In genomic region chr11:11948988-11949365, GRCm38 (mm10) we compare ENCODE assay signal across 10 mouse cellular contexts. TPM values are rescaled to one million over a fixed set of nuclear protein-coding genes. Genes with fewer than 3 reads are reported as not detected.
DNase-seq lines count a peak whose midpoint lies in the region; ATAC-seq and TF ChIP-seq lines count a peak whose summit lies in the region.
"Had no signal": no experiment of that assay in that cellular context is flagged by ENCODE, and none has a peak within 500 bp of the region (broad histone marks: within the 10 kb centered on the region; RNA-seq: fewer than 3 reads in every experiment).

No protein-coding gene starts in this region.

- no peak overlapping the region for H3K4me3 ChIP-seq in heart, embryonic 12.5 days
- no peak overlapping the region for H3K4me3 ChIP-seq in midbrain, embryonic 11.5 days (ENCODE audit: low read depth, low read length)
- H3K4me3 ChIP-seq in midbrain, postnatal 0 days (ENCODE audit: low read depth, low read length): no peak overlapping the region
- no peak overlapping the region for H3K4me3 ChIP-seq in intestine, embryonic 15.5 days (replicated peaks)
- no peak overlapping the region for H3K4me3 ChIP-seq in stomach, embryonic 16.5 days (replicated peaks; ENCODE audit: low read length)
- H3K4me3 ChIP-seq in cerebellum, adult 2 months (replicated peaks; ENCODE audit: insufficient read depth, low read depth, low read length): no peak overlapping the region

- H3K9me3 ChIP-seq in heart, embryonic 12.5 days (replicated peaks): no peaks in the 10 kb centered on the region
- H3K9me3 ChIP-seq in midbrain, embryonic 11.5 days (ENCODE audit: control insufficient read depth, low read length): no peaks in the 10 kb centered on the region
- H3K9me3 ChIP-seq in midbrain, postnatal 0 days (ENCODE audit: low read length): no peaks in the 10 kb centered on the region
- no peaks in the 10 kb centered on the region for H3K9me3 ChIP-seq in intestine, embryonic 15.5 days
- no peaks in the 10 kb centered on the region for H3K9me3 ChIP-seq in stomach, embryonic 16.5 days (replicated peaks; ENCODE audit: control insufficient read depth, low read length)

- H3K4me2 ChIP-seq in heart, embryonic 12.5 days: no peak overlapping the region
- no peak overlapping the region for H3K4me2 ChIP-seq in midbrain, embryonic 11.5 days
- H3K4me2 ChIP-seq in midbrain, postnatal 0 days (ENCODE audit: low read depth, low read length, poor library complexity, severe bottlenecking): no peak overlapping the region
- H3K4me2 ChIP-seq in intestine, embryonic 15.5 days (replicated peaks): no peak overlapping the region
- H3K4me2 ChIP-seq in stomach, embryonic 16.5 days (ENCODE audit: low read depth, low read length): no peak overlapping the region

- no peak for ATAC-seq in heart, embryonic 12.5 days (ENCODE audit: insufficient number of reproducible peaks, low FRiP score)
- ATAC-seq in midbrain, embryonic 11.5 days (ENCODE audit: low FRiP score): 0 out of 2 replicates have a peak, but pooled peaks have one; percentile 24
- no peak for ATAC-seq in midbrain, postnatal 0 days (ENCODE audit: low FRiP score)
- peak; percentile 88 for ATAC-seq in intestine, embryonic 15.5 days
- ATAC-seq in stomach, embryonic 16.5 days (ENCODE audit: insufficient read depth, low FRiP score): peak; percentile 83

- DNase-seq in heart, adult 9 months (ENCODE audit: low spot score in 2 of 2): no peak
- DNase-seq in midbrain, embryonic 11.5 days (ENCODE audit: low spot score, missing footprints): no peak
- no peak for DNase-seq in midbrain, postnatal 0 days (ENCODE audit: low spot score)
- DNase-seq in cerebellum, adult 2 months: no peak
- DNase-seq in testis, postnatal 10 days (ENCODE audit: low spot score): no peak
- DNase-seq: adrenal gland, postnatal 25 days; layer of hippocampus, postnatal 36 days had no signal

- peaks cover 72% of the 10 kb centered on the region for H3K36me3 ChIP-seq in heart, embryonic 12.5 days
- no peaks in the 10 kb centered on the region; the same call in 1 of the 2 replicates for H3K36me3 ChIP-seq in midbrain, embryonic 11.5 days (ENCODE audit: control insufficient read depth, insufficient read depth, low read length)
- 0 out of 2 replicates have a peak, but pooled peaks cover 5% of the 10 kb centered on the region for H3K36me3 ChIP-seq in midbrain, postnatal 0 days (ENCODE audit: insufficient read depth, low read length)
- H3K36me3 ChIP-seq in intestine, embryonic 15.5 days: peaks cover 2% of the 10 kb centered on the region; the same call in 1 of the 2 replicates
- no peaks in the 10 kb centered on the region for H3K36me3 ChIP-seq in stomach, embryonic 16.5 days (ENCODE audit: control insufficient read depth, insufficient read depth, low read length)

- H3K27me3 ChIP-seq in heart, embryonic 12.5 days (replicated peaks): no peaks in the 10 kb centered on the region
- H3K27me3 ChIP-seq in midbrain, embryonic 11.5 days (ENCODE audit: control insufficient read depth, insufficient read depth, low read length): no peaks in the 10 kb centered on the region
- no peaks in the 10 kb centered on the region for H3K27me3 ChIP-seq in midbrain, postnatal 0 days (ENCODE audit: insufficient read depth, low read length)
- no peaks in the 10 kb centered on the region for H3K27me3 ChIP-seq in intestine, embryonic 15.5 days (replicated peaks)
- no peaks in the 10 kb centered on the region for H3K27me3 ChIP-seq in stomach, embryonic 16.5 days (ENCODE audit: control insufficient read depth, insufficient read depth, low read length)
- no peaks in the 10 kb centered on the region for H3K27me3 ChIP-seq in cerebellum, adult 2 months (ENCODE audit: control insufficient read depth, insufficient read depth, low read length)

- WGBS in heart, embryonic 12.5 days: 65% methylated on average over 4 of the region's 4 CpGs
- 66% methylated on average over 4 of the region's 4 CpGs for WGBS in midbrain, embryonic 11.5 days
- WGBS in midbrain, postnatal 0 days: 71% methylated on average over 4 of the region's 4 CpGs
- 67% methylated on average over 4 of the region's 4 CpGs for WGBS in intestine, embryonic 15.5 days
- 52% methylated on average over 4 of the region's 4 CpGs for WGBS in stomach, embryonic 16.5 days
- 72% methylated on average over 4 of the region's 4 CpGs for WGBS in cerebellum, adult 2 months

- peak overlapping the region; percentile 80 for H3K27ac ChIP-seq in heart, embryonic 12.5 days (ENCODE audit: poor library complexity, severe bottlenecking)
- H3K27ac ChIP-seq in midbrain, embryonic 11.5 days (ENCODE audit: low read depth, low read length): no peak overlapping the region
- H3K27ac ChIP-seq in midbrain, postnatal 0 days (ENCODE audit: low read depth, low read length): no peak overlapping the region
- H3K27ac ChIP-seq in intestine, embryonic 15.5 days: peak overlapping the region; percentile 87
- peak overlapping the region; percentile 93 for H3K27ac ChIP-seq in stomach, embryonic 16.5 days (ENCODE audit: low read length)
- no peak overlapping the region for H3K27ac ChIP-seq in cerebellum, adult 2 months (ENCODE audit: insufficient read depth, low read length)

- peak overlapping the region; percentile 19; the same call in 1 of the 2 replicates for H3K9ac ChIP-seq in heart, embryonic 12.5 days
- H3K9ac ChIP-seq in midbrain, embryonic 11.5 days (ENCODE audit: low read length): no peak overlapping the region
- no peak overlapping the region for H3K9ac ChIP-seq in midbrain, postnatal 0 days (replicated peaks; ENCODE audit: low read length, poor library complexity, severe bottlenecking)
- H3K9ac ChIP-seq in intestine, embryonic 15.5 days: no peak overlapping the region
- H3K9ac ChIP-seq in stomach, embryonic 16.5 days (ENCODE audit: low read length): peak overlapping the region; percentile 33; the same call in 1 of the 2 replicates

- no peak for TF ChIP-seq POLR2A in cerebellum, adult 2 months (IDR thresholded peaks at IDR 0.05; ENCODE audit: borderline replicate concordance, insufficient read depth, low read length)

- peaks cover 59% of the 10 kb centered on the region for H3K4me1 ChIP-seq in heart, embryonic 12.5 days (replicated peaks)
- H3K4me1 ChIP-seq in midbrain, embryonic 11.5 days (ENCODE audit: control insufficient read depth, insufficient read depth, low read length): peaks cover 3% of the 10 kb centered on the region; the same call in 1 of the 2 replicates
- no peaks in the 10 kb centered on the region for H3K4me1 ChIP-seq in midbrain, postnatal 0 days (ENCODE audit: insufficient read depth, low read length)
- peaks cover 13% of the 10 kb centered on the region for H3K4me1 ChIP-seq in intestine, embryonic 15.5 days (replicated peaks)
- peaks cover 36% of the 10 kb centered on the region for H3K4me1 ChIP-seq in stomach, embryonic 16.5 days (ENCODE audit: control insufficient read depth, insufficient read depth, low read length)
- no peaks in the 10 kb centered on the region for H3K4me1 ChIP-seq in cerebellum, adult 2 months (ENCODE audit: control insufficient read depth, insufficient read depth, low read length)

- TF ChIP-seq CTCF in midbrain, postnatal 0 days (IDR thresholded peaks at IDR 0.05): no peak
- no peak for TF ChIP-seq CTCF in cerebellum, adult 2 months (IDR thresholded peaks at IDR 0.05; ENCODE audit: borderline replicate concordance, insufficient read depth, low read depth, low read length)

RNA-seq across cellular contexts. Expression of gene Ddc, which starts 51.0 kb away (rescaled TPM):
- 51.8 and 55.2 TPM in 2 replicates for polyA plus RNA-seq in heart, embryonic 12.5 days (2016; fragmentation: Nextera tagmentation; extraction: Ambion mirVana)
- 18.0 and 21.9 TPM in 2 replicates for polyA plus RNA-seq in midbrain, embryonic 11.5 days (2014; fragmentation: Nextera tagmentation; extraction: Ambion mirVana)
- total RNA-seq in midbrain, postnatal 0 days (2014; rRNA removed): 27.4 and 35.0 TPM in 2 replicates
- 23.0 and 23.4 TPM in 2 replicates for polyA plus RNA-seq in midbrain, postnatal 0 days (2015; fragmentation: Nextera tagmentation; extraction: Ambion mirVana)
- polyA plus RNA-seq in intestine, embryonic 15.5 days (2015; fragmentation: Nextera tagmentation; extraction: Ambion mirVana): 46.3 and 52.2 TPM in 2 replicates
- 48.7 and 49.1 TPM in 2 replicates for polyA plus RNA-seq in stomach, embryonic 16.5 days (2015; fragmentation: Nextera tagmentation; extraction: Ambion mirVana)
- polyA plus RNA-seq in cerebellum, adult 2 months (2012; rRNA removed): 11.0 and 13.1 TPM in 2 replicates

Comparison
In these comparisons a context has a peak if more than half of its experiments do, and no peak if none do; other contexts are left out.
1. ATAC-seq: peak in midbrain, embryonic 11.5 days (single experiment), intestine, embryonic 15.5 days (single experiment) and stomach, embryonic 16.5 days (single experiment); none in heart, embryonic 12.5 days (single experiment) and midbrain, postnatal 0 days (single experiment).
2. H3K27ac ChIP-seq: peak in heart, embryonic 12.5 days (single experiment), intestine, embryonic 15.5 days (single experiment) and stomach, embryonic 16.5 days (single experiment); none in midbrain, embryonic 11.5 days (single experiment), midbrain, postnatal 0 days (single experiment) and cerebellum, adult 2 months (single experiment).
3. H3K9ac ChIP-seq: peak in heart, embryonic 12.5 days (single experiment) and stomach, embryonic 16.5 days (single experiment); none in midbrain, embryonic 11.5 days (single experiment), midbrain, postnatal 0 days (single experiment) and intestine, embryonic 15.5 days (single experiment).